Comparison of ENCODE assay signal across 8 mouse cellular contexts in genomic region chr5:110136087-110136464, GRCm38 (mm10). TPM values are rescaled to one million over a fixed set of nuclear protein-coding genes. Genes with fewer than 3 reads are reported as not detected.
DNase-seq lines count a peak whose midpoint lies in the region; ATAC-seq lines count a peak whose summit lies in the region.

No protein-coding gene starts in this region.

- ATAC-seq in lung, embryonic 15.5 days (ENCODE audit: borderline replicate concordance, extremely low read depth, low FRiP score, low TSS enrichment) = 0 out of 2 replicates have a peak, but pooled peaks have one; percentile 19
- peak; percentile 41 for ATAC-seq in limb, embryonic 11.5 days (ENCODE audit: insufficient number of reproducible peaks, low FRiP score, low TSS enrichment, low read depth)
- ATAC-seq in neural tube, embryonic 14.5 days (ENCODE audit: low read depth) = peak; percentile 39

- peak overlapping the region; percentile 83 for H3K4me2 ChIP-seq in lung, embryonic 15.5 days
- H3K4me2 ChIP-seq in limb, embryonic 11.5 days (ENCODE audit: low read depth, severe bottlenecking) = peak overlapping the region; percentile 79
- peak overlapping the region; percentile 58 for H3K4me2 ChIP-seq in neural tube, embryonic 14.5 days (ENCODE audit: low read depth, low read length)

- H3K4me3 ChIP-seq in lung, embryonic 15.5 days = peak overlapping the region; percentile 97
- peak overlapping the region; percentile 71 for H3K4me3 ChIP-seq in forebrain, embryonic 10.5 days
- peak overlapping the region; percentile 69 for H3K4me3 ChIP-seq in limb, embryonic 11.5 days (ENCODE audit: low read depth, low read length)
- H3K4me3 ChIP-seq in neural tube, embryonic 14.5 days (ENCODE audit: low read depth, low read length) = peak overlapping the region; percentile 52

- H3K9ac ChIP-seq in lung, embryonic 15.5 days = peak overlapping the region; percentile 83
- peak overlapping the region; percentile 69 for H3K9ac ChIP-seq in limb, embryonic 11.5 days (ENCODE audit: low read length)
- peak overlapping the region; percentile 42 for H3K9ac ChIP-seq in neural tube, embryonic 14.5 days (replicated peaks; ENCODE audit: low read depth, low read length)

- DNase-seq in lung, postnatal 4 days = no peak
- no peak for DNase-seq in forebrain, embryonic 10.5 days (ENCODE audit: extremely low spot score, low spot score)
- DNase-seq in limb, embryonic 11.5 days (ENCODE audit: low spot score) = no peak
- DNase-seq in spleen, postnatal 36 days (ENCODE audit: low spot score in 2 of 2) = no peak
- DNase-seq in adrenal gland, postnatal 10 days = no peak
- no peak for DNase-seq in frontal cortex, postnatal 14 days (ENCODE audit: low spot score in 2 of 2)

- no peaks in the 10 kb centered on the region for H3K27me3 ChIP-seq in lung, embryonic 15.5 days
- H3K27me3 ChIP-seq in forebrain, embryonic 10.5 days (ENCODE audit: poor library complexity, severe bottlenecking) = no peaks in the 10 kb centered on the region
- H3K27me3 ChIP-seq in limb, embryonic 11.5 days (ENCODE audit: control insufficient read depth, insufficient read depth, low read length) = no peaks in the 10 kb centered on the region
- H3K27me3 ChIP-seq in neural tube, embryonic 14.5 days (ENCODE audit: control insufficient read depth, insufficient read depth, low read length) = no peaks in the 10 kb centered on the region

- 0 out of 2 replicates have a peak, but pooled peaks cover 4% of the 10 kb centered on the region for H3K36me3 ChIP-seq in lung, embryonic 15.5 days
- H3K36me3 ChIP-seq in forebrain, embryonic 10.5 days (replicated peaks) = peaks cover 26% of the 10 kb centered on the region
- no peaks in the 10 kb centered on the region; the same call in 1 of the 2 replicates for H3K36me3 ChIP-seq in limb, embryonic 11.5 days (ENCODE audit: control insufficient read depth, insufficient read depth, low read length)
- no peaks in the 10 kb centered on the region; the same call in none of the 2 replicates for H3K36me3 ChIP-seq in neural tube, embryonic 14.5 days (ENCODE audit: control insufficient read depth, insufficient read depth, low read length)

- 4% methylated on average over 18 of the region's 18 CpGs for WGBS in lung, embryonic 15.5 days
- 7% methylated on average over 18 of the region's 18 CpGs for WGBS in forebrain, embryonic 10.5 days
- 6% methylated on average over 18 of the region's 18 CpGs for WGBS in limb, embryonic 11.5 days
- 7% methylated on average over 18 of the region's 18 CpGs for whole genome bisulfite sequencing in neural tube, embryonic 14.5 days

- H3K27ac ChIP-seq in lung, embryonic 15.5 days = peak overlapping the region; percentile 44; the same call in 1 of the 2 replicates
- H3K27ac ChIP-seq in forebrain, embryonic 10.5 days = peak overlapping the region; percentile 82
- no peak overlapping the region for H3K27ac ChIP-seq in limb, embryonic 11.5 days (replicated peaks; ENCODE audit: low read depth, low read length)
- 0 out of 2 replicates have a peak overlapping the region, but pooled peaks have one; percentile 41 for H3K27ac ChIP-seq in neural tube, embryonic 14.5 days (ENCODE audit: low read depth, low read length)

- 0 out of 2 replicates have a peak, but pooled peaks cover 2% of the 10 kb centered on the region for H3K4me1 ChIP-seq in lung, embryonic 15.5 days
- H3K4me1 ChIP-seq in forebrain, embryonic 10.5 days = peaks cover 14% of the 10 kb centered on the region
- no peaks in the 10 kb centered on the region for H3K4me1 ChIP-seq in limb, embryonic 11.5 days (ENCODE audit: control insufficient read depth, insufficient read depth, low read length)
- H3K4me1 ChIP-seq in neural tube, embryonic 14.5 days (ENCODE audit: control insufficient read depth, insufficient read depth, low read length) = peaks cover 5% of the 10 kb centered on the region; the same call in 1 of the 2 replicates

- no peaks in the 10 kb centered on the region for H3K9me3 ChIP-seq in lung, embryonic 15.5 days
- H3K9me3 ChIP-seq in forebrain, embryonic 10.5 days = peaks cover 14% of the 10 kb centered on the region
- no peaks in the 10 kb centered on the region for H3K9me3 ChIP-seq in limb, embryonic 11.5 days (ENCODE audit: control insufficient read depth, low read length)
- no peaks in the 10 kb centered on the region for H3K9me3 ChIP-seq in neural tube, embryonic 14.5 days (ENCODE audit: control insufficient read depth, low read length)

RNA-seq across cellular contexts. Expression of gene Chfr, which starts 0.4 kb away (rescaled TPM):
- 39.5 and 41.7 TPM in 2 replicates for polyA plus RNA-seq in lung, embryonic 15.5 days (2015; fragmentation: Nextera tagmentation; extraction: Ambion mirVana)
- 44.7 and 46.0 TPM in 2 replicates for polyA plus RNA-seq in forebrain, embryonic 10.5 days (2016; fragmentation: Nextera tagmentation; extraction: Ambion mirVana)
- polyA plus RNA-seq in limb, embryonic 11.5 days (2014; fragmentation: Nextera tagmentation; extraction: Ambion mirVana) = 28.0 and 33.4 TPM in 2 replicates
- polyA plus RNA-seq in neural tube, embryonic 14.5 days (2014; fragmentation: Nextera tagmentation; extraction: Ambion mirVana) = 101 and 108 TPM in 2 replicates
- total RNA-seq in adrenal gland, postnatal 10 days (2021) = 10 to 100 TPM; 34.3 to 44.4 TPM

RNA-seq across cellular contexts. Expression of gene Zfp605, which starts 26.2 kb away (rescaled TPM):
- polyA plus RNA-seq in lung, embryonic 15.5 days (2015; fragmentation: Nextera tagmentation; extraction: Ambion mirVana) = 4.3 and 5.8 TPM in 2 replicates
- 7.0 and 7.4 TPM in 2 replicates for polyA plus RNA-seq in forebrain, embryonic 10.5 days (2016; fragmentation: Nextera tagmentation; extraction: Ambion mirVana)
- polyA plus RNA-seq in limb, embryonic 11.5 days (2014; fragmentation: Nextera tagmentation; extraction: Ambion mirVana) = 4.1 and 4.2 TPM in 2 replicates
- 12.2 and 17.1 TPM in 2 replicates for polyA plus RNA-seq in neural tube, embryonic 14.5 days (2014; fragmentation: Nextera tagmentation; extraction: Ambion mirVana)
- 1 to 10 TPM; 3.8 to 5.1 TPM for total RNA-seq in adrenal gland, postnatal 10 days (2021)

RNA-seq across cellular contexts. Expression of gene Gtpbp6, which starts 28.1 kb away (rescaled TPM):
- polyA plus RNA-seq in lung, embryonic 15.5 days (2015; fragmentation: Nextera tagmentation; extraction: Ambion mirVana) = 37.5 and 37.6 TPM in 2 replicates
- 32.8 and 32.9 TPM in 2 replicates for polyA plus RNA-seq in forebrain, embryonic 10.5 days (2016; fragmentation: Nextera tagmentation; extraction: Ambion mirVana)
- polyA plus RNA-seq in limb, embryonic 11.5 days (2014; fragmentation: Nextera tagmentation; extraction: Ambion mirVana) = 27.4 and 29.7 TPM in 2 replicates
- 57.3 and 61.5 TPM in 2 replicates for polyA plus RNA-seq in neural tube, embryonic 14.5 days (2014; fragmentation: Nextera tagmentation; extraction: Ambion mirVana)
- 10 to 100 TPM; 44.4 to 54.2 TPM for total RNA-seq in adrenal gland, postnatal 10 days (2021)

RNA-seq across cellular contexts. Expression of gene Plcxd1, which starts 36.3 kb away (rescaled TPM):
- polyA plus RNA-seq in lung, embryonic 15.5 days (2015; fragmentation: Nextera tagmentation; extraction: Ambion mirVana) = 3.5 and 4.2 TPM in 2 replicates
- 1.3 and 1.5 TPM in 2 replicates for polyA plus RNA-seq in forebrain, embryonic 10.5 days (2016; fragmentation: Nextera tagmentation; extraction: Ambion mirVana)
- 0.57 and 0.75 TPM in 2 replicates for polyA plus RNA-seq in limb, embryonic 11.5 days (2014; fragmentation: Nextera tagmentation; extraction: Ambion mirVana)
- polyA plus RNA-seq in neural tube, embryonic 14.5 days (2014; fragmentation: Nextera tagmentation; extraction: Ambion mirVana) = 2.0 and 2.7 TPM in 2 replicates
- total RNA-seq in adrenal gland, postnatal 10 days (2021) = under 1 TPM; 0.18 to 0.42 TPM

RNA-seq across cellular contexts. Expression of gene Golga3, which starts 40.4 kb away (rescaled TPM):
- polyA plus RNA-seq in lung, embryonic 15.5 days (2015; fragmentation: Nextera tagmentation; extraction: Ambion mirVana) = 18.0 and 22.0 TPM in 2 replicates
- 18.2 and 19.3 TPM in 2 replicates for polyA plus RNA-seq in forebrain, embryonic 10.5 days (2016; fragmentation: Nextera tagmentation; extraction: Ambion mirVana)
- polyA plus RNA-seq in limb, embryonic 11.5 days (2014; fragmentation: Nextera tagmentation; extraction: Ambion mirVana) = 25.2 and 26.3 TPM in 2 replicates
- 30.4 and 31.5 TPM in 2 replicates for polyA plus RNA-seq in neural tube, embryonic 14.5 days (2014; fragmentation: Nextera tagmentation; extraction: Ambion mirVana)
- 10 to 100 TPM; 31.6 to 37.8 TPM for total RNA-seq in adrenal gland, postnatal 10 days (2021)
